Mouse (Mus musculus) midbrain, embryonic 16.5 days (tissue): ENCODE measurements around the gene Fam221a. TPM values are rescaled to one million over a fixed set of nuclear protein-coding genes. Genes with fewer than 3 reads are reported as not detected.
A peak's percentile ranks its signal among the peaks of the same experiment; 100 is the strongest.

Source experiments
- ATAC-seq: fragments of 200-750 bp; cut with Nextera tagmentation; 2 replicates; pipeline ENCODE4 v1.8.0; 2017; ENCODE audit warnings: moderate TSS enrichment
- H3K27ac ChIP-seq: fragments of 300-500 bp; sonication (generic); 2 replicates; pipeline ENCODE4 v1.5.1; 2014; ENCODE audit warnings: mild to moderate bottlenecking, low read length, mixed read lengths
- H3K27me3 ChIP-seq: fragments of 300-500 bp; sonication (generic); 2 replicates; pipeline ENCODE4 v1.6.1; 2014; ENCODE audit warnings: low read depth, low read length, mixed read lengths; ENCODE audit not compliant: control insufficient read depth, insufficient read depth
- H3K36me3 ChIP-seq: fragments of 300-500 bp; sonication (generic); 2 replicates; pipeline ENCODE4 v1.6.1; 2014; ENCODE audit warnings: mild to moderate bottlenecking, low read length, moderate library complexity, mixed read lengths; ENCODE audit not compliant: control insufficient read depth, insufficient read depth
- H3K4me1 ChIP-seq: fragments of 300-500 bp; sonication (generic); 2 replicates; pipeline ENCODE4 v1.6.1; 2014; ENCODE audit warnings: mild to moderate bottlenecking, low read length, mixed read lengths; ENCODE audit not compliant: control insufficient read depth, insufficient read depth
- H3K4me2 ChIP-seq: fragments of 300-500 bp; sonication (generic); 2 replicates; pipeline ENCODE4 v1.6.1; 2014; ENCODE audit warnings: mild to moderate bottlenecking, low read length, mixed read lengths
- H3K4me3 ChIP-seq: fragments of 300-500 bp; sonication (generic); 2 replicates; pipeline ENCODE4 v1.5.1; 2014; ENCODE audit warnings: low read depth, mild to moderate bottlenecking, low read length, moderate library complexity, mixed read lengths
- H3K9ac ChIP-seq: fragments of 300-500 bp; sonication (generic); 2 replicates; pipeline ENCODE4 v1.6.1; 2014; ENCODE audit warnings: low read depth, low read length, mixed read lengths
- H3K9me3 ChIP-seq: fragments of 300-500 bp; sonication (generic); replicated peaks from 2 replicates; pipeline ENCODE4 v1.6.1; 2014; ENCODE audit warnings: mild to moderate bottlenecking, low read length, mixed read lengths; ENCODE audit not compliant: control insufficient read depth, poor library complexity, severe bottlenecking
- WGBS: fragments of 180-500 bp; shearing (Covaris S2); extraction: QIAGEN DNeasy Blood & Tissue Kit; methylation state at CpG from one replicate; pipeline ENCODE4 v1.1.7; 2014; 5-methylcytosine and 5-hydroxymethylcytosine counted together
- polyA plus RNA-seq: library from polyadenylated mRNA; unstranded; fragments of >200 nt; fragmentation: Nextera tagmentation; extraction: Ambion mirVana; gene quantifications from 2 replicates; pipeline ENCODE4 v1.2.1, GENCODE M21; 2015

Fam221a gene
- 4.3 and 5.9 TPM in 2 replicates for polyA plus RNA-seq

GRCm38 (mm10) chr6:49367159-49368054 is at the start of gene Fam221a:
Gene Fam221a (plus strand): TSS chr6:49367739.
- peak within 1 kb of the TSS; percentile 73 for H3K4me3 ChIP-seq
- H3K9ac ChIP-seq: peak within 1 kb of the TSS; percentile 75
- no peaks in the 10 kb centered on the region for H3K27me3 ChIP-seq
- no peaks in the 10 kb centered on the region for H3K36me3 ChIP-seq
- peak; percentile 97 for ATAC-seq
- H3K27ac ChIP-seq: peak within 1 kb of the TSS; percentile 67
- H3K4me1 ChIP-seq: peaks cover 12% of the 10 kb centered on the region
- 4% methylated on average over 42 of the region's 49 CpGs for WGBS
- H3K9me3 ChIP-seq: no peaks in the 10 kb centered on the region
- peak within 1 kb of the TSS; percentile 91 for H3K4me2 ChIP-seq

GRCm38 (mm10) chr6:49318966-49319594 is 48.5 kb upstream of the Fam221a start, which contains the start of gene Ccdc126:
Gene Ccdc126 (plus strand): TSS chr6:49319274.
- peak within 1 kb of the TSS; percentile 65 for H3K4me2 ChIP-seq
- H3K36me3 ChIP-seq: no peaks in the 10 kb centered on the region
- peak within 1 kb of the TSS; percentile 90 for H3K9ac ChIP-seq
- peak within 1 kb of the TSS; percentile 84 for H3K4me3 ChIP-seq
- peaks cover 11% of the 10 kb centered on the region for H3K4me1 ChIP-seq
- ATAC-seq: peak; percentile 100
- WGBS: under 1% methylated on average over 43 of the region's 47 CpGs
- H3K9me3 ChIP-seq: no peaks in the 10 kb centered on the region
- H3K27me3 ChIP-seq: no peaks in the 10 kb centered on the region
- peak within 1 kb of the TSS; percentile 90 for H3K27ac ChIP-seq

GRCm38 (mm10) chr6:49319595-49320315 is 47.8 kb upstream of the Fam221a start:
- Histone ChIP-seq H3K27ac (peak overlapping the region; percentile 90), H3K27me3 (no peaks in the 10 kb centered on the region), H3K4me1 (peaks cover 11% of the 10 kb centered on the region), H3K4me2 (peak overlapping the region; percentile 65), H3K36me3 (no peaks in the 10 kb centered on the region), H3K4me3 (peak overlapping the region; percentile 84), H3K9ac (peak overlapping the region; percentile 90), H3K9me3 (no peaks in the 10 kb centered on the region)
- ATAC-seq: peak; percentile 49
- 12% methylated on average over 13 of the region's 13 CpGs for WGBS

GRCm38 (mm10) chr6:49321341-49321740 is 46.2 kb upstream of the Fam221a start:
- H3K9me3 ChIP-seq: no peaks in the 10 kb centered on the region
- ATAC-seq: no peak
- no peak overlapping the region for H3K9ac ChIP-seq
- H3K4me1 ChIP-seq: peaks cover 11% of the 10 kb centered on the region
- H3K27ac ChIP-seq: no peak overlapping the region
- WGBS: 78% methylated on average over 3 of the region's 3 CpGs
- no peak overlapping the region for H3K4me3 ChIP-seq
- no peaks in the 10 kb centered on the region for H3K36me3 ChIP-seq
- no peak overlapping the region for H3K4me2 ChIP-seq
- H3K27me3 ChIP-seq: no peaks in the 10 kb centered on the region

- no peak overlapping the region for H3K9ac ChIP-seq
- no peak overlapping the region for H3K4me3 ChIP-seq
- peaks cover 11% of the 10 kb centered on the region for H3K4me1 ChIP-seq
- H3K36me3 ChIP-seq: no peaks in the 10 kb centered on the region
- H3K27ac ChIP-seq: no peak overlapping the region
- no peak for ATAC-seq
- H3K4me2 ChIP-seq: no peak overlapping the region
- no peaks in the 10 kb centered on the region for H3K27me3 ChIP-seq
- no peaks in the 10 kb centered on the region for H3K9me3 ChIP-seq
Measured at GRCm38 (mm10) chr6:49322056-49322455, 45.5 kb upstream of the Fam221a start.

- peaks cover 11% of the 10 kb centered on the region for H3K4me1 ChIP-seq
Measured at GRCm38 (mm10) chr6:49322986-49323385, 44.6 kb upstream of the Fam221a start.

GRCm38 (mm10) chr6:49324528-49324927 is 43.0 kb upstream of the Fam221a start:
- no peak overlapping the region for H3K27ac ChIP-seq
- WGBS: 55% methylated on average over 2 of the region's 2 CpGs
- no peaks in the 10 kb centered on the region for H3K36me3 ChIP-seq
- H3K4me1 ChIP-seq: peaks cover 11% of the 10 kb centered on the region
- H3K4me2 ChIP-seq: no peak overlapping the region
- H3K27me3 ChIP-seq: no peaks in the 10 kb centered on the region
- no peaks in the 10 kb centered on the region for H3K9me3 ChIP-seq
- H3K4me3 ChIP-seq: no peak overlapping the region
- no peak overlapping the region for H3K9ac ChIP-seq
- ATAC-seq: no peak

More at GRCm38 (mm10) chr6:49322986-49323385, 44.6 kb upstream of the Fam221a start:
- WGBS: 78% methylated on average over 2 of the region's 2 CpGs
- H3K9me3 ChIP-seq: no peaks in the 10 kb centered on the region
- no peak overlapping the region for H3K4me2 ChIP-seq
- H3K4me3 ChIP-seq: no peak overlapping the region
- no peaks in the 10 kb centered on the region for H3K36me3 ChIP-seq
- H3K27ac ChIP-seq: no peak overlapping the region
- H3K9ac ChIP-seq: no peak overlapping the region
- H3K27me3 ChIP-seq: no peaks in the 10 kb centered on the region
- ATAC-seq: no peak

GRCm38 (mm10) chr6:49325294-49325693 is 42.2 kb upstream of the Fam221a start:
- no peaks in the 10 kb centered on the region for H3K36me3 ChIP-seq
- peaks cover 6% of the 10 kb centered on the region for H3K4me1 ChIP-seq
- no peaks in the 10 kb centered on the region for H3K9me3 ChIP-seq
- H3K4me3 ChIP-seq: no peak overlapping the region
- ATAC-seq: no peak
- no peak overlapping the region for H3K27ac ChIP-seq
- no peaks in the 10 kb centered on the region for H3K27me3 ChIP-seq
- WGBS: 86% methylated on average over 1 of the region's 1 CpGs
- H3K9ac ChIP-seq: no peak overlapping the region
- no peak overlapping the region for H3K4me2 ChIP-seq
